Mouse (Mus musculus) heart, embryonic 10.5 days (tissue): ENCODE results near the gene Gria1. TPM values are rescaled to one million over a fixed set of nuclear protein-coding genes. Genes with fewer than 3 reads are reported as not detected.

Source experiments
- DNase-seq: peaks from one replicate; pipeline ENCODE4 v3.0.0-alpha.2; 2017; ENCODE audit warnings: low spot score
- H3K27ac ChIP-seq: fragments of 300-500 bp; sonication (generic); 2 replicates; pipeline ENCODE4 v1.5.1; 2016; ENCODE audit warnings: mild to moderate bottlenecking
- H3K27me3 ChIP-seq: fragments of 300-500 bp; sonication (generic); 2 replicates; pipeline ENCODE4 v1.6.1; 2016; ENCODE audit warnings: mild to moderate bottlenecking; ENCODE audit not compliant: poor library complexity, insufficient read depth, severe bottlenecking
- H3K36me3 ChIP-seq: fragments of 300-500 bp; sonication (generic); 2 replicates; pipeline ENCODE4 v1.6.1; 2016; ENCODE audit warnings: mild to moderate bottlenecking, moderate library complexity
- H3K4me1 ChIP-seq: fragments of 300-500 bp; sonication (generic); 2 replicates; pipeline ENCODE4 v1.6.1; 2016; ENCODE audit warnings: mild to moderate bottlenecking
- H3K4me3 ChIP-seq: fragments of 300-500 bp; sonication (generic); 2 replicates; pipeline ENCODE4 v1.5.1; 2016; ENCODE audit warnings: mild to moderate bottlenecking, moderate library complexity
- H3K9me3 ChIP-seq: fragments of 300-500 bp; sonication (generic); 2 replicates; pipeline ENCODE4 v1.6.1; 2016; ENCODE audit warnings: mild to moderate bottlenecking, moderate library complexity
- WGBS: fragments of 180-500 bp; shearing (Covaris S2); methylation state at CpG from one replicate; pipeline ENCODE4 v1.1.7; 2016; 5-methylcytosine and 5-hydroxymethylcytosine counted together
- polyA plus RNA-seq: library from polyadenylated mRNA; unstranded; fragments of >200 nt; fragmentation: Nextera tagmentation; extraction: Ambion mirVana; gene quantifications from 2 replicates; pipeline ENCODE4 v1.2.1, GENCODE M21; 2016

Gene Gria1
- polyA plus RNA-seq, 1 experiment from 2014 or later, result 0.64 TPM

DNA sequence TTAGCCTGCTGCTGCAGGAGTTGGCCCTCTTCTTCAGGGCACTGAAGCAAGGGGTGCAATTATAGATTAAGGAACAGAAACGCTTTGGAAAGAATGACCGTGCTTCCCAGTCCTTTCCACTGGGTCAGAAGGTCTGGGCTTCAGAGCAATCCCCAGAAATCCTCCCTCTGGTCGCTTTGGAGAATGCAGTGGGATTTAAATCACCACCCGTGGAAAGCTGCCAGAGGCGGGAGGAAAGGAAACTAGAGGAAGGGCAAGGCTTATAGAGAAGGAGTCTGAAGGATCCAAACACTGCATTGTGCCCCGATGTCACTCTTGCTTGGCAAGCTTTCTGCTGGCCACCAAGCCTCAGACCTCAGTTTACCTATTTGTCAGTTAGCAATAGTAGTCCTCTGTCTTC is 193.2 kb downstream of the Gria1 start:
- Histone ChIP-seq H3K9me3 (no peaks in the 10 kb centered on the region), H3K27me3 (no peaks in the 10 kb centered on the region), H3K36me3 (no peaks in the 10 kb centered on the region), H3K27ac (no peak overlapping the region), H3K4me3 (no peak overlapping the region), H3K4me1 (0 out of 2 replicates have a peak, but pooled peaks cover 7% of the 10 kb centered on the region)
- no peak for DNase-seq
- 49% methylated on average over 6 of the region's 6 CpGs for WGBS

DNA sequence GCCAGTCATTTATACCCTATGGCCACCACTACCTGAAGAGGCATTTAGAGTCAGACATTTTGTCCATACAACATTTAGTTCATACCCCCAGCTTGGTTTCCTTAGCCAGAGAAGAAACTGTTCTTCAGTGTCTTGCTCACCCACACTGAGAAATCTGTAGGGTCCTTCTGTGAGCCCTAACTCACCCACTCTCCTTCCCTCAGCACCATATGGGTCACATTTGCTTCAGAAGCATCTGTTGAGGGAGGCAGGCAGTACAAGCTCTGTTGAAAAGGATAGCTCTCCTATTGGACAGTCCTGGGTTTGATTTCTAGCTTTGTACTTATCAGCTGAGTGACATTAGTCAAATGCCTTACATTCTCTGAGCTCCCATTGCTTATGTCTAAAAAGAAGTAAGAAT is 196.1 kb downstream of the Gria1 start:
- no peaks in the 10 kb centered on the region for H3K9me3 ChIP-seq
- no peak overlapping the region for H3K4me3 ChIP-seq
- no peak overlapping the region for H3K27ac ChIP-seq
- H3K27me3 ChIP-seq, result no peaks in the 10 kb centered on the region
- no peak for DNase-seq
- H3K4me1 ChIP-seq, result 0 out of 2 replicates have a peak, but pooled peaks cover 7% of the 10 kb centered on the region
- no peaks in the 10 kb centered on the region for H3K36me3 ChIP-seq

DNA sequence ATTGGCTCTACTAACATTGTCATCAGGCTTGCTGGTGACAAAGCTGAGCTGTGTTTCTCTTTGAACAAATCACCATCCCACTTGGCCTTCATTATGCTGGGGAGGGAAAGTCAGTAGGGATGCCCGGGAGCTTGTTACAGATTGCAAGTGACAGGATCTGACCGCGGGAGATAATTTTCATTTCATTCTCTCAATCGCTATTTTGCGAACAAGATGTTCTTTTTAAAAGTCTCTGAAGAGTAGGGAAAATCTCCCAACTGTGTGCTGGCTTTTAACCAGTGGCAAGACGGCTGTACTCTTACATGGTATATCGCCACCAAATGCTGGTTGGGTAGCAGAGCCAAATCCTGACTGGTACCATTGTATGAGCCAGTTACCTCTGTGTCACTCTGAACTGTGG is 202.9 kb downstream of the Gria1 start:
- DNase-seq, result no peak
- Histone ChIP-seq H3K36me3 (no peaks in the 10 kb centered on the region), H3K27ac (no peak overlapping the region), H3K4me1 (peaks cover 11% of the 10 kb centered on the region; the same call in 1 of the 2 replicates), H3K9me3 (no peaks in the 10 kb centered on the region), H3K4me3 (no peak overlapping the region), H3K27me3 (no peaks in the 10 kb centered on the region)
- WGBS, result 89% methylated on average over 7 of the region's 7 CpGs

DNA sequence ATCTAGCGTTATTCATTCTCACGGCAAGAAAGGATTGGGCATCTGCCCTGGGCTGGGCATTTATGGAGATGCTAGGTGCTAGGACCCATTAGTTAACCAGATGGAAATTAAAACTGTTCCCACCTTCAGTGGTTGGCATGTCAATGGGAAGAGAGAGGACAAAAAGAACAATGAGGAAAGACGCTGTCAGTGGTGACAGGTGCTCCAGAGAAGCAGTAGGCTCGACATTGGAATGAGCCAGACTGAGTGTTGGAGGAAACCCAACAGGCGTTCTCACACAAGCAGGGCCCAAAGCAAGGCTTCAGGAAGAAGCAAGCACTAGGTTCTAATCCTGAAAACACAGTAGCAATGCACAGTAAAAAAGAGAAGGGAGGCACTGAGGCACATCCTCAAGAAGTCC is 203.4 kb downstream of the Gria1 start:
- Histone ChIP-seq H3K27ac (no peak overlapping the region), H3K9me3 (no peaks in the 10 kb centered on the region), H3K4me3 (no peak overlapping the region), H3K4me1 (peaks cover 11% of the 10 kb centered on the region; the same call in 1 of the 2 replicates), H3K27me3 (no peaks in the 10 kb centered on the region), H3K36me3 (no peaks in the 10 kb centered on the region)
- no peak for DNase-seq
- WGBS, result 79% methylated on average over 5 of the region's 5 CpGs

DNA sequence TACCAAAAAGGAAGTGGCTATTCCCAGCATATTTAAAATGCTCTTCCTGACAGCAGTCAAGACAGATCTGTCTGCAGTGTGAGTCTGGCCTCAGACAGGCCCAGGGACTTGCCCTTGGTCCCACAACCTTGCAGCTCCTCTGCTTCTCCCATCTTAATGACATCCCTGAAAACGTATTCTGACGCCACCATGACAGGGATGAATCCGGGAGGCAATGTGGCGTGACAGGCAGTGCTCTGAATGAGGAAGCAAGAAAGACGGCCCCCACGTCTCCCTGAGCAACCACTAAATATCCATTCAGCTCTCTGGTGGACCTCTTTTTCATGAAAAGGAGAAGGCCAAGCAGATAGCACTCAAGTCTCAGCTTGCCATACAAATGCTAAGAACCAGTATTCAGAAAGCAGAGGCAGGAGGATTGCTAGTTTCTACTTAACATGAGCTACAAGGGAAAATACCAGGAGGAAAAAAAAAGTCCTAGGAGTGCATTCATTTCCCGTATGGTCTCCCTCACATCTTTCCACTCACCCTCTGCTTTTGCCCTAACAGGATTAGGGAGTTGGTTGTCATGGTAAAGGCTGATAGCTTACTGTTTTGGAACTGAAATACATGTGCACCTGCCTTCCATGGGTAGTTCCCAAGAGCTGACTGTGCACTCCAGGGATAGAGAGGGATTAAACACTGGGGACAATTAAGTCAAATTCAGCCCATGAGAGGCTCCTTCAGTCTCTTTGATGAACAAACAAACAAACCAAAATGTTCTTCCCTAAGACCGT is 211.8 kb downstream of the Gria1 start:
- Histone ChIP-seq H3K27me3 (no peaks in the 10 kb centered on the region), H3K9me3 (no peaks in the 10 kb centered on the region), H3K36me3 (no peaks in the 10 kb centered on the region), H3K4me1 (no peaks in the 10 kb centered on the region), H3K4me3 (no peak overlapping the region), H3K27ac (no peak overlapping the region)
- WGBS, result 74% methylated on average over 8 of the region's 8 CpGs
- DNase-seq, result no peak

DNA sequence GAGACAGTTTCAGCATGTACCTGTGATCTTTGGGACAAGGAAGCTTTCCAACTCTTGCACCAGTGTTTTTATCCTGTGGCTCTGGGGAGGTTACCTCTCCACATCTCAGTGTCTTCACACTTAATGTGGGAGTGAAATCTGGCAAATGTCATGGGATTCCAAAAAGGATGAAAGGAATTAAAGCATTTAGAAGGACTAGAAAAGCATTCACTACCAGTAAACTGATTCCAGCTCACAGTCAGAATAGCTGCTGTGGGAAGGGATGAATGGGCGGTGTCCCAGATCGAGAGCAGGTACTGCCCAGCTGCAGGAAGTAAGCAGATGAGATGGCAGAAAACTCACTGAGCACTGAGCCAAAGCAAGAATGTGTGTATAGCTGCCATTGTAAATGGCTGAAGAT is 224.3 kb downstream of the Gria1 start:
- H3K36me3 ChIP-seq, result no peaks in the 10 kb centered on the region
- no peak for DNase-seq
- H3K9me3 ChIP-seq, result no peaks in the 10 kb centered on the region
- H3K27ac ChIP-seq, result no peak overlapping the region
- peaks cover 7% of the 10 kb centered on the region; the same call in 1 of the 2 replicates for H3K4me1 ChIP-seq
- no peaks in the 10 kb centered on the region for H3K27me3 ChIP-seq
- 87% methylated on average over 2 of the region's 2 CpGs for WGBS
- H3K4me3 ChIP-seq, result no peak overlapping the region

DNA sequence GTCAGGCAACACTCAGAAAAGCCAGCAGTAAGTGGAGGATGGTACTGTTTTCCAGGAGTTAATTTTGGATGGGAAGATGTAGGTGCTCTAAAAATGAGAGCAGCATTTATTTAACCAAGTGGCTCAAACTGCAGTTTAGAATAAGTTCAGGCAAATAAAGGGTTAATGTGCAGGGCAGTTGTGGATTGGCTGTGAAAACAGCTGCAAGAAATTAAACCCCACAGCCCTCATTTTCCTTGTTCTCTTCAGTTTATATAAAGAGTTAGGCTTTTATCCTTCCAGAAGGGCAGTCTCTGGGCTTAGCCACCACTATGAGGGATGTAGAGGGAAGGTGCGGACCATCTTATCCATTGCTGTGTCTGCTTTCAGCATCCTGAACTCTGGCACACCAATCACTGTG is 225.2 kb downstream of the Gria1 start:
- DNase-seq, result no peak
- H3K9me3 ChIP-seq, result no peaks in the 10 kb centered on the region
- no peak overlapping the region for H3K4me3 ChIP-seq
- H3K27ac ChIP-seq, result no peak overlapping the region
- no peaks in the 10 kb centered on the region for H3K27me3 ChIP-seq
- no peaks in the 10 kb centered on the region for H3K36me3 ChIP-seq
- 83% methylated on average over 1 of the region's 1 CpGs for WGBS
- peaks cover 11% of the 10 kb centered on the region for H3K4me1 ChIP-seq

DNA sequence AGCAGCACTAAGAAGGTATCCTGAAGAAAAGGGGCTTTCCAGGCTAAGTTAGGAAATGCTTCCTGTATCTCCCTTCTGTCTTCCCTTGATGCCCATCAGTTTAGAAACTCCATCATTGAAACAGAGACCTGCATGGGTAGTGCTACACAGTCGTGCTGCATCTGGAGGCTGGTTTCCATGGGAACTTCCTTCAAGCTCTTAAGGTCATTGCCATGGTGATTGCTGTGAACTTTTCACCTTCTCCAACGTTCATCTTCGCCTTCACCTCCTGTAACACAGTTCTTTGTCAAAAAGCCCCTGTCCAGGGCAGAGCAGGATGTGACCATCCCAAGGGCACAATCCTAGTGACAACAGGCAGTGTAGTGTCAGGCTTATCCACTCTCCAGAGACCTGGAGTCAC is 228.6 kb downstream of the Gria1 start:
- Histone ChIP-seq H3K27ac (no peak overlapping the region), H3K4me1 (peaks cover 12% of the 10 kb centered on the region; the same call in 1 of the 2 replicates), H3K27me3 (no peaks in the 10 kb centered on the region), H3K4me3 (no peak overlapping the region), H3K9me3 (no peaks in the 10 kb centered on the region), H3K36me3 (no peaks in the 10 kb centered on the region)
- 49% methylated on average over 3 of the region's 3 CpGs for WGBS
- no peak for DNase-seq

DNA sequence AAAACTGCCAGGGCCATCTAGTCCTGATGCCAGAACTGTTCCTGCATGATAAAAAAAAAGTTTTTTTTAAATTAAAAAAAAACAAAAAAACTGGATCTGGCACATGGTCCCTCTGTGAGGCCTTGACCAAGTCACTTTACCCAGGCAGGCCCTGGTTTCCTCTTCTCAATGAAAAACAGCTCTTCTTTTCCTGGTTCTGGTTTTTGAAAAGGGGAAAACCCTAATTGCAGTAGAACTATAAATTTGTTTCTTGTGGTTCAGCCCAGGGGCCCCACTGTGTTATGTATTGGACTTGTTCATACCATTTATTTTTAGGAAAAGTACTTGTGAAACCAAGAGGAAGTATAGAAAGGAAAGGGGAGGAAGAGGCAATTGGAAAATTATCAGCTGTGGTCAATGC is 232.6 kb downstream of the Gria1 start:
- no peak for DNase-seq

DNA sequence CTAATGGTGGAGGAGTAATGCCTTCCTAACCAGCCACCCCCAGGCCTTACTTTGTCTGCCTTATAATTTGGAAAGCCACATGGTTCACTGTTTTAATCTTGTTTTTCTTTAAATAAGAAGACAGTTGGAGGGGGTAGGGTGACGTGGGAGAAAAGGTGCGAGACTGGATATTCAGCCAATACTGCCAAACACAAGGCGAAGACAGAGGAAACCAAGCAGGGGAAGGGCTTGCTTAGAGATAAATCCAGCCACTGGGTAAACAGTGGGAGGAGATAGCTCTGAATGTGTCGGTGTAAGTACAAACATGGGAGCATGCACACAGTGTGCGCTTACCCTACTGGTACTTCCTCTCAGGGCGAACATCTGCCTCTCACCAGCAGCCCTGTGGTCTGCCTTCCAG is 233.4 kb downstream of the Gria1 start:
- H3K36me3 ChIP-seq, result no peaks in the 10 kb centered on the region
- no peak for DNase-seq
- H3K27me3 ChIP-seq, result no peaks in the 10 kb centered on the region
- WGBS, result 60% methylated on average over 6 of the region's 6 CpGs
- no peak overlapping the region for H3K27ac ChIP-seq
- H3K9me3 ChIP-seq, result no peaks in the 10 kb centered on the region
- H3K4me3 ChIP-seq, result no peak overlapping the region
- peaks cover 12% of the 10 kb centered on the region; the same call in 1 of the 2 replicates for H3K4me1 ChIP-seq

More for the DNA sequence above, 232.6 kb downstream of the Gria1 start:
- Histone ChIP-seq H3K27me3 (no peaks in the 10 kb centered on the region), H3K36me3 (no peaks in the 10 kb centered on the region), H3K9me3 (no peaks in the 10 kb centered on the region), H3K4me1 (peaks cover 12% of the 10 kb centered on the region; the same call in 1 of the 2 replicates), H3K27ac (no peak overlapping the region), H3K4me3 (no peak overlapping the region)

DNA sequence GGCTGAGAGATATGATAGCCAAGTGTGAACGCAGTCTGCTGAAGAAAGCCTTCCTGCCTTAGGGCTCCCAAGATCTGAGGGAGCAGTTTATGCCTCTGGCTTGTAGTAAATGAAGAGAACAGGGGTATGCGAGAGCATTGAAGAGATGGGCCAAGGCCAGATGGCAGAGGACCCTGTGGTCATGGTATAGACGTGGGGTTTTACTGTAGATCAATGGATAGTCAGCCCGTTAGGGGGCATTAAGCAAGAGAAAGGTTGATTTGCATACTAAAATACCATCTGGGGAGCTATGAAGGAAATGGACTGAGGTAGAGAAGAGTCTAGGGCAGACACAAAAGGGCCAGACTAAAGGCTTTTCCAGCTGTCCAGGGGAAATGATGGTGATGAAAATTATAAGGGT is 237.7 kb downstream of the Gria1 start:
- 64% methylated on average over 4 of the region's 4 CpGs for WGBS
- Histone ChIP-seq H3K36me3 (no peaks in the 10 kb centered on the region), H3K9me3 (no peaks in the 10 kb centered on the region), H3K4me3 (no peak overlapping the region), H3K27me3 (no peaks in the 10 kb centered on the region), H3K27ac (no peak overlapping the region), H3K4me1 (no peaks in the 10 kb centered on the region)
- no peak for DNase-seq

DNA sequence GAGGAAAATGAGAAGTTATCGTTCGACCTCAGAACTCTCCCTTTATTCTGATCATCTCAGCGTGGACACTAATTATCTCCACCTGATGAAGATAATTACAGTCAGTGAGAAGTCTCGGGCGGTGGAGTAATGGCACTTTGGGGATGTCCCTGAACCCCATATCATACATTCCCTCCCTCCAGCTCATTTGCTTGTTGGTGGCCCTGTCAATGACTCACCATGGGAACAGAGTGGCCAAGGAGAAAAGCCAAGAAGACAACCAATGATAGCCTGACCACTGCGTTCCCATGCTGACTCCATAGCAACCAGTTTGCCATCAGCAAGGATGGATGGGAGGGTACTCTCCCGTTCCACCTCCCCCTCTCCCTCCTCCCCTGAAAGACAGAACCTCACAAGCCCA is 238.9 kb downstream of the Gria1 start:
- H3K9me3 ChIP-seq, result no peaks in the 10 kb centered on the region
- no peak overlapping the region for H3K4me3 ChIP-seq
- no peaks in the 10 kb centered on the region for H3K27me3 ChIP-seq
- H3K36me3 ChIP-seq, result no peaks in the 10 kb centered on the region
- no peak overlapping the region for H3K27ac ChIP-seq
- no peaks in the 10 kb centered on the region for H3K4me1 ChIP-seq
- DNase-seq, result no peak
- 81% methylated on average over 7 of the region's 7 CpGs for WGBS

DNA sequence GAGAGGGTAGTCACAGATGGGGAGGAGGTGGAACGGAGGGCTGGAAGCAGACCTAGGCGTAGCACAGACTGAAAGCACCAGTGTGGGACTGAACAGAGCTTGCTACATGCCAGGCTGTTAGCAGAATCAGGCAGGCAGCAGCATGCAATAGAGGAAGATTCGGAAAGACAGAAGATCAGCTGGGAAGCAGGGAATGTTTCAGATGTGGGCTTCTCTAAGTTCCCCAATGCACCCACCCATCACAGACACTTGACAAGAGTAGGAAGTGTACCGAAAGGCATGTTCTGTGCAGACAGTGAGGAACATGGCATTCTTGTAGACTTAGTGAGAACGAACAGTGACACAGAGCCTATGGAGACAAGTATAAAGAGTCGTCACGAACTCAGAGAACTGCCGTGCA is 260.5 kb downstream of the Gria1 start:
- Histone ChIP-seq H3K36me3 (no peaks in the 10 kb centered on the region), H3K4me1 (no peaks in the 10 kb centered on the region), H3K27me3 (no peaks in the 10 kb centered on the region), H3K9me3 (no peaks in the 10 kb centered on the region), H3K27ac (no peak overlapping the region), H3K4me3 (no peak overlapping the region)
- WGBS, result 88% methylated on average over 8 of the region's 8 CpGs
- DNase-seq, result no peak

DNA sequence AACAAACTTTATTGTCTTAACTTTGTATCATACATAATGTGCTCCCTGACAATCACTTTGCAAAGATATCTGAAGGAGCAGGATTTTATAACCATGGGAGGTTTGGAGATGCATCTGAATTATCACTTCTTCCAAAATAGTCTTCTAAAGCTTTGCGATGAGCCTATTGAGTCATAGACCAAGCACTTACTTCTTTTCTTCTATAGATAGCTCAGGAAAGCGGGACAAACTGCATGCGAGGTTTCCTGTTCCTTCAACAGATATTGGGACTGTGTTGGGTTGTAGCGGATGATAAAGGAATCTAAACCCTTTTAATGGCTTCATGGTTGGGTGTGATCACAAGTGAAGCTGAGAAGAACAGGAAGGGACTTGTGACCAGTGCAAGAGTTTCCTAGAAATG is 263.5 kb downstream of the Gria1 start:
- no peaks in the 10 kb centered on the region for H3K27me3 ChIP-seq
- 79% methylated on average over 4 of the region's 4 CpGs for WGBS
- no peaks in the 10 kb centered on the region for H3K9me3 ChIP-seq
- no peak overlapping the region for H3K4me3 ChIP-seq
- H3K36me3 ChIP-seq, result no peaks in the 10 kb centered on the region
- no peak for DNase-seq
- H3K4me1 ChIP-seq, result peaks cover 12% of the 10 kb centered on the region
- H3K27ac ChIP-seq, result no peak overlapping the region
